Mouse (Mus musculus): ENCODE data around the gene Ogg1.

DNA sequence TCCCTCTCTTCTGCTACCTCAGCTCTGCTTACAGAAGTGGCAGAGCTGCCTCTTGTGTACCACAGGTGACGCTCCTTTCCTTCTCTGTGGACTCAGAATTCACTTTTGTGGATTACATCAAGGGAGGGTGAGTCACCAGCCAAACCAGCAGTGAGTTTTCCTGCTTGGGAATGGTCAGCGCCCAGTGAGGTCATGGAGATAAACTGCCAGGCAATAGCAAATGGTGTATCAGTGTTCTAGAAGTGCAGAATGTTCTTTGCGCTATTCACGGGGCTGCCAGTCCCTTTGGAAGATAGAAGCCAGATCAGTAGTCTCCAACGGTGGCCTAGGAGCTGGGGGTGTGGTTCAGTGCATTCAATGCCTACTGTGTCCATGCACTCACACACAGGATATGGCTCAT lies 33.8 kb upstream of the Ogg1 start:
- no peak for TF ChIP-seq CTCF (IDR thresholded peaks at IDR 0.05; ENCODE audit: low read depth)
- TF ChIP-seq EP300 (IDR thresholded peaks at IDR 0.05; ENCODE audit: low read depth): no peak

Data from liver, postnatal 0 days (tissue).